Mouse (Mus musculus): ENCODE measurements at regions not wholly inside any gene's neighbourhood (a gene's known extent, or its start where the extent isn't known, plus 50 kb on each side); places are given as distances from the start of the nearest gene placed in this dataset.

DNA sequence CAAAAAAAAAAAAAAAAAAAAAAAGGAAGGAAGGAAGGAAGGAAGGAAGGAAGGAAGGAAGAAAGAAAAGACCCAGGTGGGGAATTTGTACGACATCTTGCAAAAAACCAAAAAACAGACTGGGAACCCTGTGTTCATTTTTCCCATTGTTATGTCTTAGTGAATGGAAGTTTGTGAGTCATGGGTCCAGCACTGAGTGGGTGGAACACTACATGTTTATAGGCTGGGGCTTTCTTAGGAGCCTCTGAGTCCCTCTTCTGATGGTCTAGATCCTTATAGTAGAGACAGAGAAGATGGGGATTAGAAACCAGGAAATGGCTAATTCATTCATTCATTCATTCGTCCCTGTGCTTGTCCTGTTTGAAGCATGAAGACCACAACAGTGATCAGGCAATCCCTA is 105.5 kb downstream of the Tpra1 start:
- DNase-seq: no peak

DNA sequence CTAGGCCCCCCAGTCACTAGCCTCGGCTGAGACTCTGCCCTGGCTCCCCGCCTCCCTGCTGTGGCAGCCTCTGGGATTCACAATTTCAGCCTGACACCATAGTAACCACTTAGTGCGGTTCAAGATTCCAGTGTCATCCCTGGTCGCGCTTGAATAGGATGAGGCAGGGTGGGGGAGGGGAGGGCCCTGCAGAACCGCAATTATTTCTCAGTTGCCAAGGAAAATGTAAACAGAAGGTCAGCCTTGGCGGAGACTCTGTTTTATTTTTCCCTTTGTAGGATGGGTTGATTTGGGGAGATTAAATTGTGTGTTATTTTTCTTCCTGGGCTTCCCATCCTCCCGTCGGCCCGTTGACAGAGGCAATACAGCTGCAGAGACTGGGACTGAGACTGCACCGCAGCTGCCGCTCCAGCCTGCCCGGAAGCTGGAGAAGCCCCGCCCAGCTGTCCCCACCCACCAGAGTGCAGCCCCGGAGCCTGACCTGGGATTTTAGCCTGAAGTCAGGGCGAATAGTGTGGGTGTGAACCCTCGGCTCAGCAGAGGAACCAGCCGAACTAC is 106.6 kb downstream of the Tpra1 start:
- no peak for DNase-seq

DNA sequence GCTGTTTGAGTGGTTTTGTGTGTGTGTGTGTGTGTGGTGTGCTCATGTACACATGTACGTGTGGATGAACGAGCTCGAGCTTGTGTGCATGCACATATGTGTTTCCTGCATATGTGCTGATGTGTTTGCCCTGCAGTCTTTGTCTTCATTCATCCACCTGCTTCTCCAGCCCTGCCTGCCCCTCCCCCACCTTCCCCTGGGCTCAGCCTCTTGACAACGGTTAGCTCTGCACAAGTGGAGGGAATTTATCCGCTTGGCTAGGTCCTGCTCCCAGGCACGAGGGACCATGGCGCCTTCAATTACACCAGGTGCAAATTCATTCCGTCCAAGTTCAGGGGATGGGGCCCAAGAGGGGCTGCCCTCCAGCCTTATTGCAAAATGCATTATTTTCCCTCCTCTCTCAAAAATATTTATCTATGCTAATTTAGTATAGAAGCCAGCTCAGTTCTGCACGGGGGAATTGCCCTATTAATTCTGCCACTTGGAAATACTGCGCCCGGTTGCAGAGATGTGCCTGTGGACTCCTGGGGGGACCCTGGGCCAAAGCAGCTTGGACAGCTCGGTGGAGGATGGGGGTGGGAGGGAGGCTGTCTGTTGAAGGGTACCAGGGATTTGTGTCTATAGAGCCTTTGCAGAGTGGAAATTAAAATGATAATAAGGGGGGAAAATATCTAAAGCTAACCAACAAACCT is 111.1 kb downstream of the Tpra1 start:
- DNase-seq: no peak

DNA sequence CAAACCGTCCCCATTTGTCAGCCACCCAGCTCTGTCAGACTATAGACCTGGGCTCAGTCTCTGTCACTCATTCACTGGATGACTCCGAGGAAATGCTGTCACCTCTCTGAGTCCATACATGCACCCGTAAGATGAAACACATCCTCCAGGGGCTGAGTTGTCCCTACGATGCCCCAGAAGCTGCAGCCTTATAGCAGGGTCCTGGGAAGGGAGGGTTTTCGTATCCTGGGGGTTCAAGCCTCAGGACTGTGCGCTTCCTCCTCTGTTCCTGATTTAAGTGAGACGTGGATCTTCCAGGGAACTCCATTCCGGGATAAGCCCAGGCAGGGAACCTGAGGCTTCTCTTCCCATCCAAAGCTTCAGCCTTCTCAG is 111.6 kb downstream of the Tpra1 start:
- no peak for DNase-seq

DNA sequence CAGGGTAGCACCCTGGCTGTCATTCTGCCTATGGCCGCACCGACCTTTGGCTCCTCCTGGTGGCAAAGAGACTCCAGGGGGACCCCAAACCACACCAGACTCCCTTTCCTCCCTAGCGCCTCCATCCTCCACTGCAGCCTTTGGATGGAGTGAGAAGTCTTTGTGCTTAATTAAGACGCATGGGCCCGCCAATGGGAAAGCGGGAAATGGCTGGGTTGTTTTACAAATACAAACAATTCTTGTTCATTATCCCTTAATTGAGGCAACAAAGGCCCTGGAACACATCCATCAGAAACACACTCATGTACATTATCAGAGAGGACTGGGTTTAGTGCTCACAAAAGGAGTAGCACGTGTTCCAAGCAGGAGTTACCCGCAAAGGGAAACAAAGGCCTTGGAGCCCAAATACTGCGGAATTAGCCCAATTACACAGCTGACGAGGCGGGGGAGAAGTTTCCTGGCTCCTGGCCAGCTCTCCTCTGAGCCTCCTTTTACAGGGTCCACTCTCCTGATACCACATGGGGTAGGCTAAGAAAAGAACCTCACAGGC is 122.1 kb downstream of the Tpra1 start:
- DNase-seq: no peak

DNA sequence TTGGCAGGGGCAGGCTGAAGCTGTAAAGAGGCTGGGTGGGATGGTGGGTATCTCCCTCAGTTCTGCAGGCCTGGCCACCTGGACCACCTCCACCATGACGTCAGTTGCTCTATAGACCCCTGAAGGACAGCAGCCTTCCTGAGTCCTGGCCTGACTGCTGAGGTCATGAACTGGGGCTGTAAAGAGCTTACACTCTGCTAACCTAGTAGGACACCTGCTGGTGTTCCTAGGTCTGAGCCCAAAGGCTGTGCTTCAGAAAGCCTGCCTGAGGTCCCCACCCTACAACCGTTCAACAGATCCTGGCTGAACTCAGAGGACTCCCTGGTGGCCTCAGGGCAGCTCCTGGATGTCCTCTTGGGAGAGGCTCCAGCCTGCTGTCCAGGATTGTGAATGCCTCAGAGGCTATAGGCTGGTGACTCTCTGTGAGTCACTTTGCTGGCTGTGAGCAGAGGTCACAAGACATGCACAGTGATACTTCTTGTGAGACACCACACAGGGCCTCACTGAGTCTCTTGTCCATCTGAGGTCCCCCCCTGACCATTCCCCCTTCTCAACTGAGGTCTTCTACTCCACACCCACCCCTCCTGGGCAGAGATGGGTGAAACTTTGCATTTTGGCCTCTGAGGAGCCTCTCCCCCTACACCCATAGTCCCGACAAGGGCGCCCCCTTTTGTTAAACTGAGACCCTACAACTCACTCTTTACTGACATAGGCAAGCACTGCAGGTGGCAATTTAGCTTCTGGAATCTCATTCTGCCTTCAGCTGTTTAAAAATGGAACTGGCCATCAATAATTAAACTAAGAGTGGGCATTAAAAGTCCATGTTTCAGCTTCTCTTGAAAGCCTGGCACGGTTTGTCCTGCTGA is 131.6 kb downstream of the Tpra1 start:
- no peak for DNase-seq

DNA sequence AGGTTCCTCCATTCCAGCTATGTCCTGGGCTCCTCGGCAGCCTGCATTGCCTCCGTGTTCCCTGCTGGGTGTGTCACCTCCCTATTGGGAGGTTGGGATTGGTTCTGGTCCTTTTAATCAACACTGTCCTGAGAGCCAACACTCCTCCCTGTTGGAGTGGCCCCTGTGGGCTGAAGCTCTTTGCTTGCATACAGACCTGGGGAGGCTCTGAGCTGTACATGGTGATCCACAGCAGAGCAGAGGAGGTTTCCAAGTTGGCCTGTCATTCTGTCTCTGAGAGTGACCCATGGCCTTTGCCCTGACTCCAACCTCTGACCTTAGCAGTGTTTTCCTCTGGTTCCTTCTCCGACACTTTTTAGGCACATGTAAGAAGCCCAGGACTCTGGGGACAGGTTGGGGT is 132.4 kb downstream of the Tpra1 start:
- DNase-seq: no peak

DNA sequence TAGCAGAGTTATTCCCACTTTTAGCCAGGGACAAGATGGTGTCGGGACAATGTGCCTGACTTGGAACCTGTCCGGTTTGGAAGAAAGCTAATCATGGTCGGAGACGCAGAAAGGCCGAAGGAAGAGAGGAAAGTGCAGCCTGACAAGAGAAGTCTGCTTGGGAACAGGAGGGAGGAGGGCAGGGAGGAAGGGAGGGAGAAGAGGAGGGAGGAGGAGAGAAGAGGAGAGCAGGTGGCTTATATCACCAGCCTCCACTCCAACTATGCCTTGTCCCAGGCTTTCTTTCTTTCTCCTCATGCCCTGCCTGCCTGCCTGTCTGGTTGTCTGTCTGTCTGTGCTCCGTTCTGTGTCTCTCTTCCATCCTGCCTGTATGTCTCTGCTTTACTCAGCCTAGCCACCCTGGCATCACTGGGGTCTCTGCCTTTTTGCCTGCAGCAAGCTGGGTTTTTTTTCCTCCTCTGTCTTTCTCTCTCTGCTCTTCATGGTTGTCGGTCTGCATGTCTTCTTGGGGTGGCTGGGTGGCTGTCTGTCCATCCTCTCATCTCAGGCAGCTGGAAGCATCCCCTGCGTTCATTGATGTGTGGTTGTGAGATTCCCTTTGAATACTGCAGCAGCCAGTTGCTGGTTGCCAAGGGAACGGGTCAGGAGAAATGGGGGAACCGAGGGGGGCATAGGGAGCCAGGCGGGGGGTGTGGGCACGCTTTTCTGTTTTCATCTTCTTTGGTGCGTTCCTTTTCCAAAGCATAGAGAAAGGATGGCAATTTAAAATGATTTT is 133.2 kb downstream of the Tpra1 start:
- no peak for DNase-seq

DNA sequence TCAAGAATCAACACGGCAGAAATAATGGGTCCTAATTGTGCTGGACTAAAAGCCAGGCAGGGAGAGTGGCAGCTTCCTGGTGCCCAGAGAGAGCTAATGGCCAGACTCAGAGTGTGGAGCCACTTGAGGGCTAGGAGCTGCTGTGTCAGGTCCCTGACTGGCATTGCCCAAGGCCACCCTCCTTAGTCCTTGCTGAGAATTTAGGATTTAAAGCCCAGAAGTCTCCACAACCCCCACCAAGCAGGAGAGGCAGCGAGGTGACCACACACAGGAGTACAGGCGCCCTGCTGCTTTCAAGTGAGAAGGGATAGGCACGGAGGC is 133.7 kb downstream of the Tpra1 start:
- DNase-seq: no peak

DNA sequence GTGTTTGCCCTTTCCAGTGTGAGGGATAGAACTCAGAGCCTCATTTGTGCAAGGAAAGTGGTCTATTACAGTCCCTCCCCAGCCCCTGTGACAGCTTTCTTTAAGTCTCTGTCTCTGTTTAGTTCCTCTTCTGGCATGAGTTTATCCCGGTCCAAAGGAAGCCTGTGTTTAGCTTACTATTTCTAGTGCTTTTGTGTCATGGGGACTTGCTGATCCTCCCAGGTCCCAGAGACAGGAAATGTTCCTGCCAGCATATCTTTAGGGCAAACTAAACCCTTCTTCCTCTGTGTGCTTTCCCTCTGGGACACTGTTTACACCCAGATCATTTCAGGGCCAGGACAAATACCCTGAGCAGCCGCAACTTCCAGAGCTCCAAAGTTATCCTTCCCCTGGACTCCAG is 135.3 kb downstream of the Tpra1 start:
- no peak for DNase-seq

DNA sequence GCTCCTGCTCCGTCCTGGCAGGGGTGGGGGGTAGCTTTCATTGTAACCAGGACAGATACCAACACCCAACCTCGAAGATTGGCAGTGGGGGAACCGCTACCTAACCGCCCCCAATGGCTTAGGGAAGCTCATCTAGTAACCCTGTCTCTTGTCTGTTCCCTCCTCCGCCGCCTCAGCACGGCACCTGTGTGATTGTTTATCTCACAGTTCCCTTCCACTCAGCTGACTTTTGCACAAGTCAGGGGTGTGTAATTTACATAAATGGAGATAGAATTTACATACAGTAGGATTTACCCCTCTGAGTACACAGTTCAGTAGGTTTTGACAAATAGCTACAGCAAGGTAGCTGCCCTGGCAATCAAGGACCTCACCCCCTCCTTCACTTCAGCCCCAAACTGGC is 135.8 kb downstream of the Tpra1 start:
- no peak for DNase-seq

DNA sequence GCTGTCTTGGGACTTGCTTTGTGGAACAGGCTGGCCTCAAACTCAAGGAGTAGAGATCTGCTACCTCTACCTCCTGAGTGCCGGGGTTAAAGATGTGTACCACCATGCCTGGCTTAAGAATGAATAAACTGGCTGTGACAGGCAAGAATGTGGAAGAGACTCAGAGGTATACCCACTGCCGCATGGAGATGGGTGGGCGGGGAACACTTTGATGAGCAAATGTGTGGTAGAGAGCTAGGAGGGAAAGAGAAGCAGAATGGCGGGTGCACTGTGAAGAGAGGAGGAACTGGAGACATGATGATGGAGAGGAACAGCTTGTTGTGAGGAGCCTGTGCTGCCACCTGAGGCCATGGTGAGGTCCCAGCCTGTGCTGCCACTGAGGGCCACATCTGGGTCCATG is 138.9 kb downstream of the Tpra1 start:
- no peak for DNase-seq

DNA sequence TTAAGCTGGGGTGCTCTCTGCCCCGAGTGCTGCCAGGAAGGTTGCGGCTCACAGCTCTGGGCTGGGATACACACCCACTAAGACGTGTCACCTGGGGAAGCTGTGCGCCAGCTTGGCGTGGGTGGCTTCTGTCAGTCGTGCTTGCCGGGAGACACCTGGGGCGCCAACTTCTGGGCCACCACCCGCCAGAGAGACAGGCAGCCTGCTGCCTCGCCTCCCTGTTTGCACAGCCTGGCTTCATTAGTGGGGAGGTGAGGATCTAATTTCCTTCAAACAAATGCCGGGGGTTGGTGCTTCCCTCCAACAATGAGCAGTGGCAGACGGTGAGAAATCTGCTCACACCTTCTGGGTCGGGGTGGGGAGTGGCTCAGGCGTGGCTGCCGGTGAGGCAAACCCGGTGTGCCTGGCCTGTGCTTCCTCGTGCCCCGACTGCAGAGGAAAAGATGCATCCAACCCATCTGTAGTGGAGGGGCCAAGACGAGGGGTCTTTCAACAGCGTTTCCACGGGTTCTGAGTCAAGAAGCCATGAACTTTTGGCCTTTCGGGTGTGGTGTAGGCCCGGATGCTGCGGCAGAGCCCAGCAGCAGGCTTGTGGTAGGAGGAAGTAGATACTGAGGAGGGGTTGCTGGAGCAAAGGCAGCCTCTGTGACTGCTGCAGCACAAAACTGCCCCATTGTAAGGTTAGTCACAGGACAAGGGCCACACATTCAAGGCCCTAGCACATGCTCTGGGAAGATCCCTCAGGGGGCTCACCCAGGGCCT is 140.6 kb downstream of the Tpra1 start:
- DNase-seq: no peak

DNA sequence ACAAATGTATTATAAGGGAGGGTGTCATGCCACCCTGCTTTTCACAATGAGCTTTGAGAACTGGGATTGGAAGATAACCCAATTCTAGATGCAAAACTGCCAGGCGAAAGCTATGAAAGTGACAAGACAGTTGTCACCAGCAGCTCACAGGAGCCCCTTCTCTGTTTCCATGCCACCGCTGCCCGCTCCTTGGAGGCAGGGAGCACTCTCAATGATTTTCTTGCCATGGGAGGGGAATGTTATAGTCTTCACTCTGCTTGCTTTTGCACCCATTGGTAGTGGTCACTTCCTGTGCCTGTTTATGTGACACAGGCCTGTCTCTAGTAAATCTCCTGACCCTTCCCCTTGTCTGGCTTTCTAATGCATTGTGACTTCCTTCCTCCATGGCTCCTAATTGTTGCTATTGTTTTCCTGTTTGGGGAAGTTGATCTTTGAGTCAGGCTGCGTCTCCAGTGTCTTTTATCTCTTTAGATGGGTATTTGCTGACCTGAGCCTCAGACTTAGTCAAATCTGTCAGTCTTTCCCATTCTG is 143.4 kb downstream of the Tpra1 start:
- DNase-seq: no peak

DNA sequence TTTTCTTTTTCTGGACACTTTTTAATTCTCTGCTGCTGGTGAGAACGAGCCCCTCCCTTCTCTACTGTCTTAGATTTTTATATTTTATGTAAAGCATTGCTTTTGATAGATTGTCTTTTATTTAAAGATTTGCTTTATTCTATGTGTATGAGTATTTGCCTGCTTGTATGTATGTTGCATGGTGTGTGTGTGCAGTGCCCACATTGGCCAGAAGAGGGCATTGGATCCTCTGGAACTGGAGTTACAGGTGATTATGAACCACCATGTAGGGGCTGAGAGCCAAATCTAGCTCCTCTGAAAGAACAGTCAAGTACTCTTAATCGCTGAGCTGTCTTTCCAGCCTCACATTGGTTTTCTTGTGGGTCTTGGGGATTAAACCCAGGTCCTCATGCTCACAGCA is 144.4 kb downstream of the Tpra1 start:
- no peak for DNase-seq

DNA sequence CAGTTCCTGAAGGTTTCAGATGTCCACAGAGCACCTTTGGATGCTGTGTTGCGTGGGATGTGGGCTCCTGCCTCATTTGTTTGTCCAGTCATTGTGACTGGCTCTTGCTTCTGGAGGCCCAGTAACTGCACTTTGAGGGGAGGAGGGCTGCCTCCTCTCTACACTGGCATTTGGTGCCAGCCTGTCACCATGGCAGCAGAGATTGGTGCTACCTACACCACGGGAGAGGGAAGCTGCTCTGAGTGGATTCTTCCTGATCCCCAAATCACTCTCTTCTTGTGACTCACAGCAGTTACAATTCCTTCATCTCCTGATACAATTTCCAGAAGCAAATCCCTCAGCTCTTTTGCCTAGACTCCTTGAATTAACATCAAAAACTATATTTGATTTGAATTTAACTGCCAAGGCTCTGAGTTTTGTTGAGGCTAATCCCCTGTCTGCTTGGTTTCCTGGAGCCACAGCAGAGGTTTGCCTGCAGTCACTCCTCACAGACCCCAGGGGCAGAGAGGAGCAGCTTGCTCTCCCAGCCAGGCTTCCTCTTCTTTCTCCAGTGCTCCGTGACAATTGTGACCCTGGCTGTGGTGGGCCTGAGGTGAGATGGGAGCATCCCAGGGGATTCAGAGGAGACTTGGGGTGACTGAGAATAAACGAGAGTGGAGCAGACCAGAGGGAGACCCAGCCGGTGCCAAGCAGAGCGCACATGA is 145.7 kb downstream of the Tpra1 start:
- no peak for DNase-seq

DNA sequence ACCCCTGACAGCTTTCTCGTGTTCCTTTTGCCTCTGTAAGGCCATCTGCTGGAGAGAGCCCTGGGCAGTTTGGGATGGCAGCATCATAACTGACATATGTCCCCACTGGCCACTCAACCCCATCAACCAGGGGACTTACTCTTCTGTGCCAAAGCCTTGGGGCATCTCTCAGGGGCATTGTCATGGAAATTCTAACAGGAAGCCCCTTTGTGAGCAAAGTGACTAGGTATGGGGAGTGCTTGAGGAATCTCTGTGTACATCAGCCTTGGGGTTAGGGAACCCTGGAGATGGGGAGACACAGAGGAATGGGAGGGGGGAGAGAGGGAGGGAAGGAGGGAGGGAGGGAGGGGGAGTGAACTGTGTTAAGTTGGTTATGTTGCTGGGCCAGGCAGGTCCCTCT is 147.2 kb downstream of the Tpra1 start:
- DNase-seq: no peak

DNA sequence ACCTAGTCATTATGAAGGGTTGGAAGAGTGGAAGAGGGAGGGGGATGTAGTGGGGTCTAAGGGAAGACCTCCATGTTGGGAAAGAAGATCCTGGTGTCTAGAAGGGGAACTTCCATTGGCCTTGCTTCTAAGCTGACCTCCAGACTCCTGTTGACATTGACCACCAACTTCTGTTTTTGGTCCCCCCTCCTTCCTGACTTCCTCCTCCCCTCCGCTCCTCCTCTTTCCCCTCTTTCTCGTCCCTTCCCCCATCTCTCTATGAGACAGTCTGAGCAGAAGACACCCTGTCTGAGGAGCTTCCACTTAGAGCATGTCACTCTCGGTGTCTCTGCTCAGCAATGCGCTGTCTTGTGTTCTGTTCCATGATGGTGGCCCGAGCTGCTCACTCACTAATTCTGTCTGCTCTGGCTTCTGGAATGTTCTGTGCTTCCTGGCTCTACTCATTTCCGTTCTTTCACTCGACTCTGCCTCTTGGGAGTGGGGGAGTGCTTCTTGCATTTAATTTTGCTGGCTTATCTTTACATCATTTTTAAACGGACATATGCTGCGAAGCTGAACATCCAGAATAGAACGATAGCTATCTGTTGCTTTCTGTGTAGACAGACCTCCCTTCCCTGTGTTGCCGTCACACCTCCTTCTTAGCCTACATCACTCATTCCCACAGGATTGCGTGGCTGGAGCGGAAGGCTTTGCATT is 148.7 kb downstream of the Tpra1 start:
- DNase-seq: no peak

DNA sequence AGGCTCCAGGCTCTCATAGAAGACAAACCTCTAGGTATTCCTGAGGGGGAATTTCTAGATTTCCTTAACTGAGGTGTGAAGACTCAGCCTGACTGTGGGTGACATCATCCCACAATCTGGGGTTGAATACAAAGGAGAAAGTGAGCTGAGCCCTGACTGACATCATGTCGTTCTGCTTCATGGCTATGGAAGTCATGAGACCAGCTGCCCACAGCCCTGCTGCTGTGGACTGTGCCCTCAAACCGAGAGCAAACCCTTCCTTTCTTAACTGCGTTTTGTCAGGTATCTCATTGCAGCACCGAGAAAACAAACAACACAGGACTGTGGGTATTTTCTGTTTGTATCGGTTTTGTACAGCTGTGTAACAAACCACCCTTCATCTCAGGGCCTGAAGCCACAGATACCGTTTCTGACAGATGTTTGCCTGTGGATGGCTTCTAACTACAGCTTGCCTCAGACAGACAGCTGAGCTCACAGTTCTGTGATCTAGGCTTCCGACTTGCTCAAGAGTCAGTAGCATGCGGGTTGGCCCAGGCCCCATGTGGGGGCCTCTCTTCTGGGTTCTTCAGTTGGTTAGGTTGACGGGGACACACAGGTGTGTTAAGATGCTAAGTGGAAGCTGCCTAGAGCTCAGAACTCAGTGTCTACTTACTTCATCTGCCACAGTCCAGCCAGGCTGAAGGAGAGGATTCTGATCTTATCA is 150.9 kb downstream of the Tpra1 start:
- no peak for DNase-seq

DNA sequence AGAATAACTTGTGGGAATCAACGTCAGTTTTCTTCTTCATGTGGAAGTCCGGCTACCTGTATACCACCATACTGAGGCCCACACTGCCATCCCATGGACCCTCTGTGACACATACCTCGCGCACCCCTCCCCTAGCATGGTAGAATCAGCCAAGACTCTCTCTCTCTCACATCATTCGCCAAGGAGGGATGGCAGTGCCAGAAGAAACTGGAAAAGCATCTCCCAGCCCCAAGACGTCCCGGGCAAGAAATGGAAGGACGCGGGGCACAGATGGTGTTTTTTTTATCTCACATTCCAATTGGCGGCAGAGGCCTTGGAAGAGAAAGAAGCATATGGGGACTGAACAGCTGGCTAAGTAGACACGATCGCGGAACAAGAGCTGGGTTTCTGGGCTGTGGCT is 152.0 kb downstream of the Tpra1 start:
- DNase-seq: no peak

Measured in cerebellum, adult 8-10 months (tissue).